Mouse (Mus musculus): ENCODE results near the gene Kat14. TPM values are rescaled to one million over a fixed set of nuclear protein-coding genes. Genes with fewer than 3 reads are reported as not detected.

Gene Kat14
- polyA plus RNA-seq, 1 experiment from 2014 or later: 25.0 TPM

DNA sequence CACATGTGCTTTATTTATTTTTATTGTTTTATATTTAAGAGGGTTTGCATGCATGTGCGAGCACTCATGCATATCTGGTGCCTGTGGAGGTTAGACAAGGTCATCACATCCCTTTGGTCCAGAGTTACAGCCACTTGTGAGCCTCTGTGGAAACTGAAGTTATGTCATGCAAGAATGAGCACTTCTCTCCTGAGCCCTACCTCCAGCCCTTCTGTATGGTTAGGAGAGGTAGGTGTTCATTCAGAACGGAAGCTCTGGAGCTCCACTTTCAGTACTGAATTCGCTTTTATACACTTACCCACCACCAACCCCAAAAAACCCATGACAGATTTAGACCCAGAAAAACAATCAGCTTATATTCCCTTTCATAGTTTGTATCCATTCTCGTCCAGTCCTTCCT is 2.8 kb downstream of the Kat14 start:
- Histone ChIP-seq H3K9me3 (replicated peaks; ENCODE audit: control insufficient read depth, low read length) (no peaks in the 10 kb centered on the region), H3K4me3 (ENCODE audit: low read depth, low read length) (no peak overlapping the region), H3K9ac (ENCODE audit: low read depth, low read length) (no peak overlapping the region), H3K4me2 (no peak overlapping the region), H3K27ac (ENCODE audit: low read depth, low read length) (no peak overlapping the region), H3K4me1 (ENCODE audit: control insufficient read depth, insufficient read depth, low read length) (peaks cover 3% of the 10 kb centered on the region; the same call in 1 of the 2 replicates), H3K36me3 (ENCODE audit: control insufficient read depth, insufficient read depth, low read length) (peaks cover 20% of the 10 kb centered on the region; the same call in 1 of the 2 replicates), H3K27me3 (ENCODE audit: control insufficient read depth, insufficient read depth, low read length) (no peaks in the 10 kb centered on the region)
- WGBS (ENCODE audit: insufficient replicate concordance): 81% methylated on average over 4 of the region's 4 CpGs
- no peak for ATAC-seq (replicated peaks; ENCODE audit: insufficient number of reproducible peaks, low FRiP score, low TSS enrichment)

DNA sequence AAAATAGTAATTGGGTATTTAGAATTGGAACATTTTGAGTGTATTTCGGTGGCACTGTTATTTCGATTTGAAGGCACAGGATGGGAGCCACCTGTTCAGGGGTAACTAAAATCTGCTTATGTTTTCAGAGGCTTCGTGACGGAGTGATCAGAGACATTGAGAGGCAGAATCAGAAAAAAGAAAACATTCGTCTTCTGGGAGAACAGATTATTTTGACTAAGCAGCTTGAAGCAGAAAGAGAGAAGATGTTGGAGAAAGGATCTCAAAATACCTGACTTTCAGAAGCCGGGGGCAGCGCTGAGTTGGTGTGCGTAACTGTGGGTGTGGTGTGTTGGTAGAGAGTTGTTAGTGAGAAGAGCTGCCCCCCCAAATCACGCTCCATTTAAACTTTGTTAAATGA is 4.3 kb downstream of the Kat14 start:
- WGBS (ENCODE audit: insufficient replicate concordance): 89% methylated on average over 9 of the region's 9 CpGs
- Histone ChIP-seq H3K4me3 (ENCODE audit: low read depth, low read length) (no peak overlapping the region), H3K27ac (ENCODE audit: low read depth, low read length) (no peak overlapping the region), H3K27me3 (ENCODE audit: control insufficient read depth, insufficient read depth, low read length) (no peaks in the 10 kb centered on the region), H3K9me3 (replicated peaks; ENCODE audit: control insufficient read depth, low read length) (no peaks in the 10 kb centered on the region), H3K36me3 (ENCODE audit: control insufficient read depth, insufficient read depth, low read length) (peaks cover 23% of the 10 kb centered on the region; the same call in 1 of the 2 replicates), H3K4me1 (ENCODE audit: control insufficient read depth, insufficient read depth, low read length) (peaks cover 3% of the 10 kb centered on the region; the same call in 1 of the 2 replicates), H3K9ac (ENCODE audit: low read depth, low read length) (no peak overlapping the region), H3K4me2 (no peak overlapping the region)
- ATAC-seq (replicated peaks; ENCODE audit: insufficient number of reproducible peaks, low FRiP score, low TSS enrichment): no peak

DNA sequence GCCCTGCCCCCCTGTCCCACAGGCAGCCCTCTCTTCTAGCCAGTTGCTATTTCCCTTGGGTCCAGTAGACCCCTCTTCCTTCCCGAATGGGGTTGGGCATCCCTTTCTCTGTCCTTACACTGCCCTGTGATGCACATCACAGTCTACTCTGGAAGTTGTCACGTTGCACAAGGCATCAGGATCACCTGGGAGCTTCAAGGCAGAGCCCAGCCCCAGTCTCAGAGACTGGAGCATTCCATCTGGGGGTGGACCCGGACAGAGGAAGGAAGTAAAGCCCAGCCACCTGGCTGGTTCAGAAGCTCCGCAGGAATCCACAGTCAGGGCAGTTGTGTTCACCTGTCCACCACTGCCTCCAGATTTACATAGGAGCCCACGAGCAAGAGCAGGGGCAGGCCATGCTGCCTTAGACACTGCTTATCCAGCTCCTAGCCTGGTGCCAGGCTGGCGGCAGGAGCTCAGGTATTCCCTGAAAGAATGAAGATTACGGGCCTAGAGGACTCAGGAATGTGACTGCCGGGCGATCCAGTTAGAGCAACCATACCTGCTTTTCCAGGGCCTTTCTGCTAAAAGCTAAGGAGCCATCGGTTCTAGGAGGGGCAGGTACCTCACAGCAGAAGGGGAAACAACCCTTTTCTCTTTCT is 6.4 kb downstream of the Kat14 start:
- Histone ChIP-seq H3K27me3 (ENCODE audit: control insufficient read depth, insufficient read depth, low read length) (no peaks in the 10 kb centered on the region), H3K36me3 (ENCODE audit: control insufficient read depth, insufficient read depth, low read length) (peaks cover 36% of the 10 kb centered on the region; the same call in 1 of the 2 replicates), H3K4me3 (ENCODE audit: low read depth, low read length) (no peak overlapping the region), H3K4me1 (ENCODE audit: control insufficient read depth, insufficient read depth, low read length) (peaks cover 3% of the 10 kb centered on the region; the same call in 1 of the 2 replicates), H3K4me2 (no peak overlapping the region), H3K9ac (ENCODE audit: low read depth, low read length) (no peak overlapping the region), H3K27ac (ENCODE audit: low read depth, low read length) (no peak overlapping the region), H3K9me3 (replicated peaks; ENCODE audit: control insufficient read depth, low read length) (no peaks in the 10 kb centered on the region)
- ATAC-seq (replicated peaks; ENCODE audit: insufficient number of reproducible peaks, low FRiP score, low TSS enrichment): no peak
- WGBS (ENCODE audit: insufficient replicate concordance): 82% methylated on average over 10 of the region's 10 CpGs

DNA sequence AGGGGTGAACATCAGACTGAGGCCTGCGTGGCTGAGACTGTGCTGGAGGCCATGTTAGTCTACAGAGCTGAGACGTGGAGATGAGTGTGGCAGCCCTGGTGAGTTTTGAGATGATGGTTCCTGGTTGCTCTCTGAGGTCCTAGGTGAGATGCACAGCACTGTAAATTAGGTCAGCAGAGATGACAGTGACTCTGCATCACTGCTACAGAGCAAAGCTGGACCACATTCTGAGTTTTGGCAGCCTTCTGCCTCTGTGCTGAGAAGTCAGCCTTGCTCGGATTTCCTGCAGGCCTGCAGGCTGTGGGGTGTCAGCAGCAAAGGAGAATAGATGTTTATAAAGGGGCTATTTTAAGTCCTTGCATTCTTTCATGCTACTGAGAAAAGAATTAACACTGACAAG is 12.5 kb downstream of the Kat14 start:
- H3K9ac ChIP-seq (ENCODE audit: low read depth, low read length): no peak overlapping the region
- H3K27me3 ChIP-seq (ENCODE audit: control insufficient read depth, insufficient read depth, low read length): no peaks in the 10 kb centered on the region
- peaks cover 29% of the 10 kb centered on the region for H3K36me3 ChIP-seq (ENCODE audit: control insufficient read depth, insufficient read depth, low read length)
- no peak for ATAC-seq (replicated peaks; ENCODE audit: insufficient number of reproducible peaks, low FRiP score, low TSS enrichment)
- H3K4me3 ChIP-seq (ENCODE audit: low read depth, low read length): no peak overlapping the region
- no peak overlapping the region for H3K4me2 ChIP-seq
- no peak overlapping the region for H3K27ac ChIP-seq (ENCODE audit: low read depth, low read length)
- no peaks in the 10 kb centered on the region for H3K4me1 ChIP-seq (ENCODE audit: control insufficient read depth, insufficient read depth, low read length)
- WGBS (ENCODE audit: insufficient replicate concordance): 89% methylated on average over 3 of the region's 3 CpGs
- H3K9me3 ChIP-seq (replicated peaks; ENCODE audit: control insufficient read depth, low read length): no peaks in the 10 kb centered on the region

DNA sequence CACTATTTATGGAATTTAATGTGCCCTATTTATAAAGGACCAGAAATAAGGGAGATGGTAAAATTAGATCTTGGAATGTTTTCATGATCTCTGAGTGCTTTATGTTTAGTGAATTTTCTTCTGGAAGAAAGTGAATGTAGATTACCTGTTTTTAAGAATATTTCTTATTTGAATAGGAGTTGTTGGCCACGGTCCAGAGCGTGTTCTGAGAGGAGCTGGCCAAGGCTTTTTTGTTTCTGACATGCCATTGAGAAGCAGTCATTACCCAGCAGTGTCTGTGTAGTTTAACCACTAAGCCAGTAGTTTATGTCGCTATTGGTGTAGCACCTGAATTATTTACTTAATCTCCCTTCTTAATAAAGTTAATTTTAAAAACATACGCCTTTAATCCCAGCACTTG is 13.0 kb downstream of the Kat14 start:
- Histone ChIP-seq H3K9ac (ENCODE audit: low read depth, low read length) (no peak overlapping the region), H3K27me3 (ENCODE audit: control insufficient read depth, insufficient read depth, low read length) (no peaks in the 10 kb centered on the region), H3K36me3 (ENCODE audit: control insufficient read depth, insufficient read depth, low read length) (peaks cover 27% of the 10 kb centered on the region), H3K9me3 (replicated peaks; ENCODE audit: control insufficient read depth, low read length) (no peaks in the 10 kb centered on the region), H3K4me3 (ENCODE audit: low read depth, low read length) (no peak overlapping the region), H3K4me1 (ENCODE audit: control insufficient read depth, insufficient read depth, low read length) (no peaks in the 10 kb centered on the region), H3K27ac (ENCODE audit: low read depth, low read length) (no peak overlapping the region), H3K4me2 (no peak overlapping the region)
- ATAC-seq (replicated peaks; ENCODE audit: insufficient number of reproducible peaks, low FRiP score, low TSS enrichment): no peak
- WGBS (ENCODE audit: insufficient replicate concordance): 92% methylated on average over 4 of the region's 4 CpGs

DNA sequence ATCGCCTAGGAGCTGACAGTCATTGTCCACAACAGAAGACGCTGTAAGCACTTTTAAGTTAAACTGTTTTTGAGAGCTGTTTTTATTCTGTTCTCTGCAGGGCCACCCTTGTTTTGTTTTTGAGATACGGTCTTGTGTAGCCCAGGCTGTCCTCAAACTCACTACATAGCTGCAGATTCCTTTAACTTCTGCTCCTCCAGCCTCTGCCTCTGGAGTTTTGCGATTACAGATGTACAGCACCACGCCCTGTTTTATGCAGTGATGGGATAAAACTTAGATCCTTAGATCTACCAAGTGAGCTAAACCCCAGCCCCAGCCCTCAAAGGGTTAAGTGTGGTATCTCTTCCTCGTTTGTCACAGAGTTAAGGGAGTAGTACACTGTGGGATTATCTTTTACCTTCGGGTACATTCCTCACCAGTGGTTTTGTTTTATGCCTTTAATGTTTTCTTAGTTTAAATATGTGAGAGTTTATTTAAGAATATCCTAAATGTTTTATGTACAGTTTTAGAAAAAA is 13.9 kb downstream of the Kat14 start:
- no peak for ATAC-seq (replicated peaks; ENCODE audit: insufficient number of reproducible peaks, low FRiP score, low TSS enrichment)
- no peak overlapping the region for H3K4me3 ChIP-seq (ENCODE audit: low read depth, low read length)
- no peaks in the 10 kb centered on the region for H3K4me1 ChIP-seq (ENCODE audit: control insufficient read depth, insufficient read depth, low read length)
- peaks cover 25% of the 10 kb centered on the region for H3K36me3 ChIP-seq (ENCODE audit: control insufficient read depth, insufficient read depth, low read length)
- no peaks in the 10 kb centered on the region for H3K9me3 ChIP-seq (replicated peaks; ENCODE audit: control insufficient read depth, low read length)
- no peak overlapping the region for H3K27ac ChIP-seq (ENCODE audit: low read depth, low read length)
- H3K4me2 ChIP-seq: no peak overlapping the region
- no peaks in the 10 kb centered on the region for H3K27me3 ChIP-seq (ENCODE audit: control insufficient read depth, insufficient read depth, low read length)
- 75% methylated on average over 7 of the region's 7 CpGs for WGBS (ENCODE audit: insufficient replicate concordance)
- H3K9ac ChIP-seq (ENCODE audit: low read depth, low read length): no peak overlapping the region

DNA sequence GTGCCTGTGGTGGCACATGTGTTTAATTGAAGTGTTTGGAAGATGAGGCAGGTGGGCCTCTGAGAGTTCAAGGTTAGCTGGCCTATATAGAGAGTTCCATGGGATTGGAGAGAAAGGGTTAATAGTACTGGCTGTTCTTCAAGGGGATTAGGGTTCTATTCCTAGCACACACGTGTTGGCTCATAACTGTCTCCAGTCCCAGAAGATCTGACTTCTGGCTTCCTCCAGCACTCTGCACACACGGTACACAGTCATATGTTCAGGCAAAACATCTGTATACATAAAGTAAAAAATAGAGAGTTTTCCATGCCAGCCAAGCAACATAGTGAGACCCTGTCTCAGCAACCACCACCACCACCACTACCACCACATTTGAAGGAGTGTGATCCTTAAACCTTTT is 17.5 kb downstream of the Kat14 start:
- no peak for ATAC-seq (replicated peaks; ENCODE audit: insufficient number of reproducible peaks, low FRiP score, low TSS enrichment)
- Histone ChIP-seq H3K4me3 (ENCODE audit: low read depth, low read length) (no peak overlapping the region), H3K9me3 (replicated peaks; ENCODE audit: control insufficient read depth, low read length) (no peaks in the 10 kb centered on the region), H3K36me3 (ENCODE audit: control insufficient read depth, insufficient read depth, low read length) (peaks cover 34% of the 10 kb centered on the region), H3K4me2 (no peak overlapping the region), H3K27ac (ENCODE audit: low read depth, low read length) (no peak overlapping the region), H3K4me1 (ENCODE audit: control insufficient read depth, insufficient read depth, low read length) (no peaks in the 10 kb centered on the region), H3K27me3 (ENCODE audit: control insufficient read depth, insufficient read depth, low read length) (no peaks in the 10 kb centered on the region), H3K9ac (ENCODE audit: low read depth, low read length) (no peak overlapping the region)
- WGBS (ENCODE audit: insufficient replicate concordance): 47% methylated on average over 2 of the region's 2 CpGs

DNA sequence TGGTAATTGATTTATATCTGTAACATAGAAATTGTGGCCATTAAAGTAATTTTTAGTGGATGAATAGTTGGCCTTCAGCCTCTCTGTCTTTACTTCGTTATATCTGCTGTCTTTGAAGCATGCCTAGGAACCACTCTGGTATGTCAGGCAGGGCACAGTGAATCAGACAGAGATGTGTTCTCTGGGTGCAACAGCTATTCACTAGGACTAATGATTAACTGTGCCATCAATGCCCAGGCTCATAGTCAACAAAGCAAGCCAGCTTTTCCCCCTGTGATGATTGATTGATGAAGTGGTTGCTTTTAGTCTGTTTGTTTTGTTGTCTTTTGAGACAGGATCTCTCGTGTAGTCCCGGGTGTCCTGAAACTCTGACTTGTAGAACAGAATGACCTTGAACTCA is 19.6 kb downstream of the Kat14 start:
- Histone ChIP-seq H3K4me2 (no peak overlapping the region), H3K4me3 (ENCODE audit: low read depth, low read length) (no peak overlapping the region), H3K36me3 (ENCODE audit: control insufficient read depth, insufficient read depth, low read length) (peaks cover 37% of the 10 kb centered on the region), H3K4me1 (ENCODE audit: control insufficient read depth, insufficient read depth, low read length) (no peaks in the 10 kb centered on the region), H3K27ac (ENCODE audit: low read depth, low read length) (no peak overlapping the region), H3K27me3 (ENCODE audit: control insufficient read depth, insufficient read depth, low read length) (no peaks in the 10 kb centered on the region), H3K9ac (ENCODE audit: low read depth, low read length) (no peak overlapping the region), H3K9me3 (replicated peaks; ENCODE audit: control insufficient read depth, low read length) (no peaks in the 10 kb centered on the region)
- 75% methylated on average over 3 of the region's 3 CpGs for WGBS (ENCODE audit: insufficient replicate concordance)
- ATAC-seq (replicated peaks; ENCODE audit: insufficient number of reproducible peaks, low FRiP score, low TSS enrichment): no peak

DNA sequence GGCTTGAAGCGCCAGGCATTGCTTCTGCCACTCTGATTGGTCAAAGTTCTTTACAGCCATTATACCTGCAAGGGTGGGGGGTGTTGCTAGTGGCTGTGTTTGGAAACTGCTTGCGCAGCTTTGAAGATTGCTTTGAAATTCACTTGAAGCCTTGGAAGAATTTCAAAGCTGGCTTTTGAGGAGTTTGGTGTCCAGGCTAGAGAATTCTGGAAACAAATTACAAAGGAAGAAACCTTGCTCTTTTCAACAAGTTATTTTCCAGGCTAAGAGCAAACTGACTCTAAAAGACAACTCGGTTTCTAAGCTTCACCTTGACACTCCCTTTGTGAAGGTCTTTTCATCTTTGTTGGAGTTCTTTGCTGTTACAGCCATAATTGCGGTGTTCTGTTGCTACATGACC is 30.7 kb downstream of the Kat14 start:
- Histone ChIP-seq H3K9ac (ENCODE audit: low read depth, low read length) (no peak overlapping the region), H3K4me2 (no peak overlapping the region), H3K4me3 (ENCODE audit: low read depth, low read length) (no peak overlapping the region), H3K36me3 (ENCODE audit: control insufficient read depth, insufficient read depth, low read length) (peaks cover 39% of the 10 kb centered on the region), H3K27me3 (ENCODE audit: control insufficient read depth, insufficient read depth, low read length) (no peaks in the 10 kb centered on the region), H3K9me3 (replicated peaks; ENCODE audit: control insufficient read depth, low read length) (no peaks in the 10 kb centered on the region), H3K27ac (ENCODE audit: low read depth, low read length) (no peak overlapping the region), H3K4me1 (ENCODE audit: control insufficient read depth, insufficient read depth, low read length) (no peaks in the 10 kb centered on the region)
- WGBS (ENCODE audit: insufficient replicate concordance): 90% methylated on average over 4 of the region's 4 CpGs
- no peak for ATAC-seq (replicated peaks; ENCODE audit: insufficient number of reproducible peaks, low FRiP score, low TSS enrichment)

Measured in heart, embryonic 11.5 days (tissue).